Mouse (Mus musculus) gastrocnemius, adult 18-20 months (tissue): ENCODE data around the gene Supt5. TPM values are rescaled to one million over a fixed set of nuclear protein-coding genes. Genes with fewer than 3 reads are reported as not detected.

Source experiments
- total RNA-seq, 2 experiments: library from RNA; stranded (reverse); gene quantifications; 2 replicates each; pipeline ENCODE4 v1.2.3; 2021

Supt5 gene
- total RNA-seq, 2 experiments from 2014 or later: 66.9 to 67.5 TPM

Other genes starting within 250 kb of the Supt5 start
- gene 9530053A07Rik, start 209.3 kb downstream of the Supt5 start, total RNA-seq: not detected
- 10 to 100 TPM; 21.8 to 23.0 TPM for gene Fbl, start 169.0 kb downstream of the Supt5 start, total RNA-seq
- gene Dyrk1b, start 159.3 kb downstream of the Supt5 start, total RNA-seq: 10 to 100 TPM; 48.1 to 84.1 TPM
- gene Eid2, start 70.9 kb downstream of the Supt5 start, total RNA-seq: 1 to 10 TPM; 3.9 to 4.6 TPM
- gene Eid2b, start 61.0 kb downstream of the Supt5 start, total RNA-seq: 1 to 10 TPM; 6.3 to 6.9 TPM
- gene Selenov, start 47.6 kb downstream of the Supt5 start, total RNA-seq: not detected
- not detected for gene Dll3, start 36.5 kb downstream of the Supt5 start, total RNA-seq
- gene Timm50, start 26.7 kb downstream of the Supt5 start, total RNA-seq: 10 to 100 TPM; 40.4 to 48.4 TPM
- 100 to 1,000 TPM; 385 to 425 TPM for gene Rps16, start 11.9 kb upstream of the Supt5 start, total RNA-seq
- 1 to 10 TPM; 4.8 to 5.9 TPM for gene Plekhg2, start 33.9 kb upstream of the Supt5 start, total RNA-seq
- gene Zfp36, start 41.5 kb upstream of the Supt5 start, total RNA-seq: 10 to 100 TPM; 10.1 to 37.0 TPM
- 10 to 100 TPM; 22.7 to 24.1 TPM for gene Med29, start 54.0 kb upstream of the Supt5 start, total RNA-seq
- gene Paf1, start 54.2 kb upstream of the Supt5 start, total RNA-seq: 10 to 100 TPM; 29.5 to 31.2 TPM
- gene Gmfg, start 98.7 kb upstream of the Supt5 start, total RNA-seq: 1 to 10 TPM in 1 of 2 experiments, under 1 TPM in 1; 0.82 to 1.8 TPM
- under 1 TPM; 0.16 to 0.26 TPM for gene Lrfn1, start 113.2 kb upstream of the Supt5 start, total RNA-seq
- not detected for gene Ifnl2, start 171.7 kb upstream of the Supt5 start, total RNA-seq
- not detected for gene Ifnl3, start 184.1 kb upstream of the Supt5 start, total RNA-seq
- not detected for gene Sycn, start 202.1 kb upstream of the Supt5 start, total RNA-seq
- gene Nccrp1, start 208.5 kb upstream of the Supt5 start, total RNA-seq: not detected